Mouse (Mus musculus) cortical plate, adult 2 months (tissue): ENCODE results near the gene Tbcel.

Experiments
- CTCF ChIP-seq: fragments of 200-500 bp; IDR thresholded peaks from 2 replicates; pipeline ENCODE4 v1.5.1; 2011; ENCODE audit warnings: mild to moderate bottlenecking, control low read depth, low read length; ENCODE audit not compliant: insufficient read depth; ENCODE audit errors: extremely low read depth
- POLR2A ChIP-seq: fragments of 200-500 bp; IDR thresholded peaks from 2 replicates; pipeline ENCODE4 v1.6.1; 2011; ENCODE audit warnings: mild to moderate bottlenecking, low read length, control low read depth; ENCODE audit not compliant: insufficient read depth; ENCODE audit errors: extremely low read depth

GRCm38 (mm10) chr9:42464181-42464580 is 43.4 kb downstream of the Tbcel start:
- TF ChIP-seq POLR2A (no peak), CTCF (no peak)
